Mouse (Mus musculus) hindbrain, embryonic 15.5 days (tissue): Measurements from ENCODE around the gene Olfr1279. TPM values are rescaled to one million over a fixed set of nuclear protein-coding genes. Genes with fewer than 3 reads are reported as not detected.
"Not testable (repeated sequence)": the region's sequence is repeated elsewhere in the genome, so short reads cannot be mapped to it uniquely, and the experiment has no call there.

Experiments used
- ATAC-seq: fragments of 200-750 bp; cut with Nextera tagmentation; 2 replicates; pipeline ENCODE4 v1.8.0; 2017; ENCODE audit warnings: low read depth, moderate number of reproducible peaks, moderate TSS enrichment; ENCODE audit not compliant: low FRiP score
- H3K27ac ChIP-seq: fragments of 300-500 bp; sonication (generic); replicated peaks from 2 replicates; pipeline ENCODE4 v1.5.1; 2015; ENCODE audit warnings: mild to moderate bottlenecking, inconsistent platforms
- H3K27me3 ChIP-seq: fragments of 300-500 bp; sonication (generic); 2 replicates; pipeline ENCODE4 v1.6.1; 2015; ENCODE audit warnings: control low read depth, inconsistent platforms
- H3K36me3 ChIP-seq: fragments of 300-500 bp; sonication (generic); 2 replicates; pipeline ENCODE4 v1.6.1; 2015; ENCODE audit warnings: control low read depth, inconsistent platforms
- H3K4me1 ChIP-seq: fragments of 300-500 bp; sonication (generic); replicated peaks from 2 replicates; pipeline ENCODE4 v1.6.1; 2015; ENCODE audit warnings: control low read depth, inconsistent platforms
- H3K4me2 ChIP-seq: fragments of 300-500 bp; sonication (generic); 2 replicates; pipeline ENCODE4 v1.6.1; 2015; ENCODE audit warnings: moderate library complexity, mild to moderate bottlenecking, inconsistent platforms
- H3K4me3 ChIP-seq: fragments of 300-500 bp; sonication (generic); 2 replicates; pipeline ENCODE4 v1.5.1; 2015; ENCODE audit warnings: mild to moderate bottlenecking, inconsistent platforms
- H3K9ac ChIP-seq: fragments of 300-500 bp; sonication (generic); 2 replicates; pipeline ENCODE4 v1.6.1; 2015; ENCODE audit warnings: inconsistent platforms
- H3K9me3 ChIP-seq: fragments of 300-500 bp; sonication (generic); 2 replicates; pipeline ENCODE4 v1.6.1; 2016; ENCODE audit warnings: control low read depth, inconsistent platforms
- WGBS: fragments of 180-500 bp; shearing (Covaris S2); methylation state at CpG from one replicate; pipeline ENCODE4 v1.1.7; 2015; 5-methylcytosine and 5-hydroxymethylcytosine counted together
- polyA plus RNA-seq: library from polyadenylated mRNA; unstranded; fragments of >200 nt; fragmentation: Nextera tagmentation; extraction: Ambion mirVana; gene quantifications from 2 replicates; pipeline ENCODE4 v1.2.1, GENCODE M21; 2015

Gene Olfr1279
- not detected in 2 replicates for polyA plus RNA-seq

GRCm38 (mm10) chr2:111300374-111300773 lies at the start of gene Olfr1279:
Gene Olfr1279, plus strand, starts transcription at chr2:111300635.
- no peak for ATAC-seq
- Histone ChIP-seq H3K9me3 (no peaks in the 10 kb centered on the region), H3K27me3 (no peaks in the 10 kb centered on the region), H3K27ac (no peak within 1 kb of the TSS), H3K36me3 (no peaks in the 10 kb centered on the region), H3K9ac (no peak within 1 kb of the TSS), H3K4me1 (no peaks in the 10 kb centered on the region), H3K4me3 (no peak within 1 kb of the TSS), H3K4me2 (no peak within 1 kb of the TSS)

- no peak within 1 kb of the TSS for H3K9ac ChIP-seq
- no peaks in the 10 kb centered on the region for H3K4me1 ChIP-seq
- no peak within 1 kb of the TSS for H3K27ac ChIP-seq
- H3K27me3 ChIP-seq = no peaks in the 10 kb centered on the region
- H3K4me3 ChIP-seq = no peak within 1 kb of the TSS
- H3K4me2 ChIP-seq = no peak within 1 kb of the TSS
- no peaks in the 10 kb centered on the region for H3K36me3 ChIP-seq
- ATAC-seq = no peak
- no peaks in the 10 kb centered on the region for H3K9me3 ChIP-seq
Measured at GRCm38 (mm10) chr2:111254216-111254615, 46.2 kb upstream of the Olfr1279 start, which contains the start of gene Olfr1276. Gene Olfr1276, plus strand, starts transcription at chr2:111254516.

GRCm38 (mm10) chr2:111274006-111274405 lies 26.4 kb upstream of the Olfr1279 start, which contains the start of gene Olfr1277:
Gene Olfr1277, minus strand, starts transcription at chr2:111274106.
- no peak for ATAC-seq
- WGBS = 88% methylated on average over 2 of the region's 2 CpGs
- no peak within 1 kb of the TSS for H3K4me3 ChIP-seq
- no peaks in the 10 kb centered on the region for H3K27me3 ChIP-seq
- no peaks in the 10 kb centered on the region for H3K36me3 ChIP-seq
- no peak within 1 kb of the TSS for H3K4me2 ChIP-seq
- no peaks in the 10 kb centered on the region for H3K9me3 ChIP-seq
- no peak within 1 kb of the TSS for H3K9ac ChIP-seq
- no peak within 1 kb of the TSS for H3K27ac ChIP-seq
- H3K4me1 ChIP-seq = no peaks in the 10 kb centered on the region

- ATAC-seq = no peak
- H3K27me3 ChIP-seq = no peaks in the 10 kb centered on the region
Measured at GRCm38 (mm10) chr2:111289836-111290235, 10.6 kb upstream of the Olfr1279 start, which contains the start of gene Olfr1278. Gene Olfr1278, plus strand, starts transcription at chr2:111290136.

GRCm38 (mm10) chr2:111298541-111298940 lies 1.9 kb upstream of the Olfr1279 start:
- Histone ChIP-seq H3K36me3 (no peaks in the 10 kb centered on the region), H3K27ac (no peak overlapping the region), H3K9me3 (no peaks in the 10 kb centered on the region), H3K4me3 (no peak overlapping the region), H3K4me1 (no peaks in the 10 kb centered on the region), H3K4me2 (no peak overlapping the region), H3K27me3 (no peaks in the 10 kb centered on the region), H3K9ac (no peak overlapping the region)
- no peak for ATAC-seq

More at GRCm38 (mm10) chr2:111289836-111290235, 10.6 kb upstream of the Olfr1279 start, which contains the start of gene Olfr1278:
- Histone ChIP-seq H3K4me1 (no peaks in the 10 kb centered on the region), H3K4me3 (no peak within 1 kb of the TSS), H3K4me2 (no peak within 1 kb of the TSS), H3K9ac (no peak within 1 kb of the TSS), H3K9me3 (no peaks in the 10 kb centered on the region), H3K27ac (no peak within 1 kb of the TSS), H3K36me3 (no peaks in the 10 kb centered on the region)

GRCm38 (mm10) chr2:111313717-111314116 lies 13.3 kb downstream of the Olfr1279 start, which contains the start of gene Olfr1280:
Gene Olfr1280, plus strand, starts transcription at chr2:111314017.
- Histone ChIP-seq H3K4me2 (no peak within 1 kb of the TSS), H3K4me3 (no peak within 1 kb of the TSS), H3K27ac (no peak within 1 kb of the TSS), H3K4me1 (no peaks in the 10 kb centered on the region), H3K9ac (no peak within 1 kb of the TSS), H3K9me3 (no peaks in the 10 kb centered on the region), H3K36me3 (no peaks in the 10 kb centered on the region), H3K27me3 (no peaks in the 10 kb centered on the region)
- no peak for ATAC-seq

GRCm38 (mm10) chr2:111326220-111326619 lies 25.8 kb downstream of the Olfr1279 start, which contains the start of gene Olfr1281:
Gene Olfr1281, plus strand, starts transcription at chr2:111326520.
- Histone ChIP-seq H3K4me1 (no peaks in the 10 kb centered on the region), H3K27ac (no peak within 1 kb of the TSS), H3K36me3 (no peaks in the 10 kb centered on the region), H3K4me2 (no peak within 1 kb of the TSS), H3K9me3 (no peaks in the 10 kb centered on the region), H3K4me3 (no peak within 1 kb of the TSS), H3K9ac (no peak within 1 kb of the TSS), H3K27me3 (no peaks in the 10 kb centered on the region)
- WGBS = 83% methylated on average over 2 of the region's 2 CpGs
- ATAC-seq = no peak

GRCm38 (mm10) chr2:111333721-111334120 lies 33.3 kb downstream of the Olfr1279 start:
- H3K4me3 ChIP-seq, H3K9me3 ChIP-seq: not testable (repeated sequence)
- 93% methylated on average over 5 of the region's 5 CpGs for WGBS

GRCm38 (mm10) chr2:111335976-111336375 lies 35.5 kb downstream of the Olfr1279 start, which contains the start of gene Olfr1282:
Gene Olfr1282, minus strand, starts transcription at chr2:111336076.
- ATAC-seq = no peak
- 83% methylated on average over 2 of the region's 2 CpGs for WGBS
- Histone ChIP-seq H3K27ac (no peak within 1 kb of the TSS), H3K36me3 (no peaks in the 10 kb centered on the region), H3K4me3 (no peak within 1 kb of the TSS), H3K9me3 (no peaks in the 10 kb centered on the region), H3K4me1 (no peaks in the 10 kb centered on the region), H3K4me2 (no peak within 1 kb of the TSS), H3K27me3 (no peaks in the 10 kb centered on the region), H3K9ac (no peak within 1 kb of the TSS)

More at GRCm38 (mm10) chr2:111333721-111334120, 33.3 kb downstream of the Olfr1279 start:
- H3K36me3 ChIP-seq, H3K4me2 ChIP-seq, H3K9ac ChIP-seq, H3K27ac ChIP-seq, ATAC-seq, H3K4me1 ChIP-seq, H3K27me3 ChIP-seq: not testable (repeated sequence)

Other genes starting within 250 kb of the Olfr1279 start
- gene Gm13941, start 194.7 kb upstream of the Olfr1279 start, polyA plus RNA-seq = not detected in 2 replicates
- gene Gm15130, start 147.7 kb upstream of the Olfr1279 start, polyA plus RNA-seq = not detected in 2 replicates
- gene 4930430A15Rik, start 71.0 kb upstream of the Olfr1279 start, polyA plus RNA-seq = not detected in 2 replicates
- gene Olfr1275, start 65.3 kb upstream of the Olfr1279 start, polyA plus RNA-seq = not detected in 2 replicates
- gene Olfr1276, start 46.1 kb upstream of the Olfr1279 start, polyA plus RNA-seq = not detected in 2 replicates
- not detected in 2 replicates for gene Olfr1277, start 26.5 kb upstream of the Olfr1279 start, polyA plus RNA-seq
- gene Olfr1278, start 10.5 kb upstream of the Olfr1279 start, polyA plus RNA-seq = not detected in 2 replicates
- not detected in 2 replicates for gene Olfr1280, start 13.4 kb downstream of the Olfr1279 start, polyA plus RNA-seq
- not detected in 2 replicates for gene Olfr1281, start 25.9 kb downstream of the Olfr1279 start, polyA plus RNA-seq
- not detected in 2 replicates for gene Olfr1282, start 35.4 kb downstream of the Olfr1279 start, polyA plus RNA-seq
- not detected in 2 replicates for gene Olfr1283, start 66.2 kb downstream of the Olfr1279 start, polyA plus RNA-seq
- not detected in 2 replicates for gene Olfr1284, start 74.9 kb downstream of the Olfr1279 start, polyA plus RNA-seq
- gene Olfr1286, start 122.5 kb downstream of the Olfr1279 start, polyA plus RNA-seq = not detected in 2 replicates
- gene Olfr1287, start 148.5 kb downstream of the Olfr1279 start, polyA plus RNA-seq = not detected in 2 replicates
- not detected in 2 replicates for gene Olfr1288, start 173.5 kb downstream of the Olfr1279 start, polyA plus RNA-seq
- gene Olfr1289, start 180.2 kb downstream of the Olfr1279 start, polyA plus RNA-seq = not detected in 2 replicates
- not detected in 2 replicates for gene Olfr1290, start 193.2 kb downstream of the Olfr1279 start, polyA plus RNA-seq
- not detected in 2 replicates for gene Olfr1291-ps1, start 196.5 kb downstream of the Olfr1279 start, polyA plus RNA-seq
- not detected in 2 replicates for gene Olfr1293-ps, start 224.6 kb downstream of the Olfr1279 start, polyA plus RNA-seq
- not detected in 2 replicates for gene Olfr1294, start 239.7 kb downstream of the Olfr1279 start, polyA plus RNA-seq